Mouse (Mus musculus): Measurements from ENCODE around the gene Golim4.
A peak's percentile ranks its signal among the peaks of the same experiment; 100 is the strongest.
"Not testable (repeated sequence)": the region's sequence is repeated elsewhere in the genome, so short reads cannot be mapped to it uniquely, and the experiment has no call there.

The Golim4 gene

DNA sequence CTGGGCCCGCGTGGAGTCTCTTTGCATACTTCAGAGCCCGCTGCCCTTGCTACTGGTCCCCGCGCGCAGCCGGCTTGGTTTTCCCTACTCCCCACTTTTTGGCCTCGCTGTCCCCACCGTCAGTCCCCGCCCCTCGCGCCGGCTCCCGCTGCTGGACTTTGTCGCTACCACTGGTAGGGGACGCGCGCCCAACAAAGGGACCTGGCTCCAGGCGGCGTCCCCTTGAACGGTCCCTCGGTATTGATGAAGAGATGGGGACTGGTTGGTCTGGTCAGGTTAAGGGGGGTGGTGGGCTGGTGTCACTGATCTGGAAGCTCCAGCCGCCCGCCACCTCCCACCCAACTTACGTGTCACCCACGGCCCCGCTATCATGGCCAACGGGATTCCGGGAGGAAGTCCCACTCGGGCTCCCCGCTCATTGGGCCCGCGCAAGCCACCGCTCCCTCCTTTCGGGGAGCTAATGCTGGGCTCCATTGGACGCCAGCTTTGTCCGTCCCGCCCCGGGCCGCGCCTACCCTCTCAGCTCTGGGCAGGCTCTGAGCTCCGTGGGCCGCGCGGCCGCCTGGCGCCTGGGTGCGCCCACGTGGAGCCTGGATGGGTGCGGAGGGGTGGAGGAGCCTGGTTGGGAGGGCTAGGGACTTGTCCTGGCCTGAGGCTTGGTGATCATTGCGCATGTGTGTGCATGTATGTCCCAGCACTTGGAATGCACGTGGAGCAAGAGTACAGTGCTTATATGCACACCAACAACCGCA, at the start of gene Golim4:
Gene Golim4 (minus strand): TSS at position 399 of the 752 bp plus-strand sequence.
- DNase-seq (ENCODE audit: extremely low spot score, low spot score): peak; percentile 90

- no peak for DNase-seq (ENCODE audit: extremely low spot score, low spot score)
These were observed 48.9 kb upstream of the Golim4 start for GRCm38 (mm10) chr3:76005621-76006020.

- peak; percentile 13 for DNase-seq (ENCODE audit: extremely low spot score, low spot score)
These were observed 44.4 kb upstream of the Golim4 start for GRCm38 (mm10) chr3:76001156-76001555.

DNA sequence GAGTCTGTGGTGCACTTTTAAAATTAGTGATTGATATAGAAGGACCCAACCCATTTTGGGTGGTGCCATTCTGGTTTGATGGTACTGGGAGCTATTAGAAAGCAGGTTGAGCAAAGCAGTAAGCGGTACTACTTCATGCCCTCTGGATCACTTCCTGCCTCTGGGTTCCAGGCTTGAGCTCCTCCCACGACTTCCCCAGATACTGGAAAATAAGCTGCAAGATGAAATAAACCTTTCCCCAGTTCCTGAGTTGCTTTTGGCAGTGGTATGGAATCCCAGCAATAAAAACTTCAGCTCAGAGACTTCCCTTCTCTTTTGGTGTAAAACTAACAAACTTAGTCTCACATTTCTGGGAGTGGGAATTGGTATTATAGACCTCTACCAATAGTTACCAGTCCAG, 43.7 kb upstream of the Golim4 start:
- DNase-seq (ENCODE audit: extremely low spot score, low spot score): no peak

GRCm38 (mm10) chr3:75981031-75981750, 24.4 kb upstream of the Golim4 start:
- DNase-seq (ENCODE audit: extremely low spot score, low spot score): not testable (repeated sequence)

GRCm38 (mm10) chr3:75962784-75963772, 6.3 kb upstream of the Golim4 start:
- DNase-seq (ENCODE audit: extremely low spot score, low spot score): not testable (repeated sequence)

DNA sequence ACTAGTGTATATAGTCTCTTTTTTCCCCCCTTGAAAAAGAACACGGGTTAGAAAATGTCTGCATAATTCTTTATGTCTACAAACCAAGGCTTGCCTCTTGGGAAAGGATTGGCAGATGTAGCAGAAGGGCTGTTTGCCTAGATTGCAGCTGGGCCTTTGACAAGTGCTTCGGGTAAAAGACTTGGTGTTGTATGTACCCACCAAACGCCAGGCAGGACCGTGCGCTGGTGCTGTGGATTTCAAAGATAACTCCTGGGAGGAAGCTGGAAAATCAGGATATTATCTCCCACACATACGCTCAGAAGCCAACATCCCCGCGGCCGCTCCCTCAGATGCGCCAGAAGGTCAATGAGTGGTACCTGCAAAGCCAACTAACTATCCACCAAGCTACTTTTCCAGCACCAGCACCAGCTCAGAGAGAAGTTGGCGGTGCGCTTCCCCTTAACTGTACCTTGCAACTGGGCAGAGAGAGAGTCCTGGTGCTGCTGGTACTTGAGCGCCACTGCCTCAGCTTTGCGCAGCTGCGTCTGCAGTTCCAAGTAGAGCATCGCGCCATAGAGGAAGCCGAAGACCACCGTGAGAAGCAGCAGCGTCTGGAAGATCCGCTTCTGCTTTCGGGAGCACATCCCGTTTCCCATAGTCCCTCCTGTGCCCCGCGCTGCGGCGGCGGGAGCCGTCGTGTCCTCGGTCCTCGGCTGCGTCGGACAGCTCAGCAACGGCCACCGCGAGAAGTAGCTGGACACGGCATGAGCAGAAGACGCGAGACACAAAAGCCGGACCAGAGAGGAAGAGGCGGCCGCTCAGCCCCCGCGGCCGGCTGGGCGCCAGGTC, 873 bp downstream of the Golim4 start:
- DNase-seq (ENCODE audit: extremely low spot score, low spot score): peak; percentile 75

GRCm38 (mm10) chr3:75954185-75954584, 2.6 kb downstream of the Golim4 start:
- no peak for DNase-seq (ENCODE audit: extremely low spot score, low spot score)

- DNase-seq (ENCODE audit: extremely low spot score, low spot score): no peak
These were observed 4.3 kb downstream of the Golim4 start for GRCm38 (mm10) chr3:75952328-75953060.

DNA sequence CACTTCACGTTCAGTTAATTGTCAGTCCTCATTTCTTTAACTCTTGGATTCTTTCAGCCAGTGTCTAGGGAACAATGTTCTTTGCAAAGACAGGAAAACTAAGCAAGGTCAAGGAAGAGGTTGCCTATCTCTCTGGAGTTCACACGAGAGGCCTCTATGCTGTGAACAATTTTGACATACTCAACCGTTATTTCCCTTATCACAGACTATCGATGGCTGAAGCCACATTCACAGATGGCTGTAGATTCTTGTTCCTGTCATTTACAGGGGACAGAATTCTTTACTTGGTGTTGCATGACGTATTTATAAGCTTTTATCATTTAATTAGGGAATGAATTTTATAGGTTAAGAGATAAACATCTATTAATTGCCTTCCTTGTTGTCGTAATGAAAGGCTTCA, 5.9 kb downstream of the Golim4 start:
- no peak for DNase-seq (ENCODE audit: extremely low spot score, low spot score)

- DNase-seq (ENCODE audit: extremely low spot score, low spot score): no peak
These were observed 7.4 kb downstream of the Golim4 start for GRCm38 (mm10) chr3:75949358-75949757.

- no peak for DNase-seq (ENCODE audit: extremely low spot score, low spot score)
These were observed 8.1 kb downstream of the Golim4 start for GRCm38 (mm10) chr3:75948541-75949095.

GRCm38 (mm10) chr3:75948003-75948402, 8.7 kb downstream of the Golim4 start:
- no peak for DNase-seq (ENCODE audit: extremely low spot score, low spot score)

DNA sequence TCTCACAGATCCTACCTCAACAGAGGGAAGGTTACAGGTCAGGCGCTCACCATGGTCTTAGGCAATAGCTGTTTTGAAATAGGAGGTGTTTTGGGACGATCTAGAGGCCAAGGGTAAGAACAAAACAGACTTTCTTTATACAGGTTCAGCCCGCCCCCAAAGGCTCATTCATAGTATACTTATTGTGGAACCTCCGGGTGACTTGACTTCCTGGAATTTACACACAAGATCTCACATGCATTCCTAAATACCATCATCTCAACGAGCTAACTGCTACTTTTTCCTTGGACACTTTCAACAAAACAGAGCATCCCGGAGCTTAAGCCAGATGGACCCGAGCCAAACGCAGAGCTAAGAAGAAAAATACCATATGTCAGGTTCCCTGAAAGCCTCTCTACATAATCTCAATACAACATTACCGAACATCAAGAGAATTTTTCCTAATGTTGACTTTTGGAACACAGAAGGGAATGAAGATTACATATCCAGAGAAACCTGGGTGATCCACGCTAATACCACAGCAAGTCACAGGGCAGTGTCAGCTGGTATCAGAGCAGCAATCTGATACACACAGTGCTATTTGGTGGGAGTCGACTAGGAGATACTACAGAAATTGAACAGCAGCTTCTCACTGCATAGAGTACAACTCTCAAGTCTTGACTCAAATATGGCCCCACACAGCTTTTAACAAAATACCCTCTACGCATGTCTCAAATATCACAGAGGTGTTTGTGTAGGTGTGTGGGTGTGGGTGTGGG, 14.3 kb downstream of the Golim4 start:
- DNase-seq (ENCODE audit: extremely low spot score, low spot score): no peak

DNA sequence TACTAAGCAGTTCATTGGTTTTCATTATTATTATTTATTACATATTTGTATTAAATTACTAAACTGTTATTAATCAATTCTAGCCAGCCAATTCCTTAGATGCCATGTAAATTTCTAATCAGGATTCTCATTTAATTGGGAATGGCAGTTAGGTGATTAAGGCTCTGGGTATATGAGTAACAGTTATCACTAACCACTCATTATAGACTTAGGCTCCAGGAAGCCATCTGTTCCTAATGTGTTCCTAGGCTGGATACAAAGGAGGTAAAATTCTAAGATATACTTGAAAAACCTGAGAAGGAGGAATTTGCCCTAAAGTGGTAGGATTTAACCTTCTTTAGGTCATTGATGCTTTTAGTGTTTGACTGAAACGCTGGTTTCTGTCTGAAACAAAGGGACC, 14.9 kb downstream of the Golim4 start:
- no peak for DNase-seq (ENCODE audit: extremely low spot score, low spot score)

GRCm38 (mm10) chr3:75936152-75936551, 20.6 kb downstream of the Golim4 start:
- no peak for DNase-seq (ENCODE audit: extremely low spot score, low spot score)

GRCm38 (mm10) chr3:75930659-75931225, 26.0 kb downstream of the Golim4 start:
- no peak for DNase-seq (ENCODE audit: extremely low spot score, low spot score)

DNA sequence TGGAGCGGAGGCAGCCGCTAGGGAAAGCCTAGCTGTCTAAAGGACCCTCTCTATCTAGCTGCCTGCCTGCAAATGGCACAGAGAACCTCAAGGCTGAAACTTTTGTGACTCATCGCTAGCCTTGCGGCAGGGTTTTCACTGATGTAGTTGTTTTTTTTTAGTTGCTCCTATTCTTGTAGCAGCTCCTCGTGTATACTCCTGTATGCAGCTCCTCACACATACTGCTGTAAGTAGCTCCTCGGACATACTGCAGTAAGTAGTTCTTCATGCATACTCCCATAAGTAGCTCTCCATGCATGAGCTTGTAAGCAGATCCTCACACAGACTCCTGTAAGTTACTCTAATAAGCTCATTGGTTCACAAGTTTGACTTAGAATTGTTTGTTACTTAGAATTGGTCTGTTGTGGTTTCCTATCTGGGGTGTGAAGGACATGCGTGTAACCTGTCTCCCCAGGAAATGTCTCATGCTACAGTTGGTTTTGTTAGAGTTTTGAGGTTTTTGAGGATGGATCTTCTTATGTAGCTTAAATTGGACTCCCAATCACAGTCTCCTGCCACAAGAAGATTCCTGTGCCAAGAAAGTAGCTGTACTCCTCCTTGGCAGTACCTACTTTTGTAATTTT, 26.7 kb downstream of the Golim4 start:
- DNase-seq (ENCODE audit: extremely low spot score, low spot score): no peak
